Mouse (Mus musculus): ENCODE data around the gene Nsdhl. TPM values are rescaled to one million over a fixed set of nuclear protein-coding genes. Genes with fewer than 3 reads are reported as not detected.

Nsdhl gene
- polyA plus RNA-seq, 1 experiment from 2014 or later = 44.2 TPM

- WGBS = 73% methylated on average over 3 of the region's 3 CpGs
- Histone ChIP-seq H3K36me3 (peaks cover 20% of the 10 kb centered on the region), H3K9me3 (no peaks in the 10 kb centered on the region), H3K27me3 (no peaks in the 10 kb centered on the region), H3K9ac (replicated peaks) (no peak overlapping the region), H3K4me3 (replicated peaks) (no peak overlapping the region), H3K4me2 (replicated peaks) (no peak overlapping the region), H3K27ac (no peak overlapping the region), H3K4me1 (replicated peaks) (no peaks in the 10 kb centered on the region)
- ATAC-seq = no peak
Observed at GRCm38 (mm10) chrX:72961511-72961910, 43.2 kb downstream of the Nsdhl start.

- Histone ChIP-seq H3K4me2 (replicated peaks) (no peak overlapping the region), H3K27ac (no peak overlapping the region), H3K9ac (replicated peaks) (no peak overlapping the region), H3K36me3 (peaks cover 10% of the 10 kb centered on the region; the same call in 1 of the 2 replicates), H3K4me1 (replicated peaks) (no peaks in the 10 kb centered on the region), H3K27me3 (no peaks in the 10 kb centered on the region), H3K4me3 (replicated peaks) (no peak overlapping the region), H3K9me3 (no peaks in the 10 kb centered on the region)
- ATAC-seq = no peak
- WGBS = 82% methylated on average over 3 of the region's 3 CpGs
Observed at GRCm38 (mm10) chrX:72962743-72963142, 44.4 kb downstream of the Nsdhl start.

DNA sequence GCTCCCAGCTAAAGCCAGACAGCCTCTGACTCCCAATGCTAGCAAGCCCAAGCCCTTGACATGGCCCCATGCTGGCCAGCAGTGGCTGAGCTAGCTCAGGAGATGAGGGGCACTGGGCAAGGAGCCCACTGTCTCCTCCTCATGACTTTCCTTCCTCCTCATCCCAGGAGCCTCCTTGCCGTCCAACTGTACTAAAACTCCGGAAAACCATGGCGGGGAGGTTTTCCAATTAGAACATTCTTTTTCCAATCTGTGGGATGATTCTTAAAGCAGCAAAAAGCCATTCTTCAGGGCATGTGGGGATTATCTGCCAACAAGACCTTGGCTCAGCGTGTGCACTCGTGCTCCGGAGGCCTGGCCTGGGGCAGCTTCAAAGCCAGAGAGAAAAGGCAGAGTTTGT is 64.5 kb downstream of the Nsdhl start:
- ATAC-seq = no peak
- WGBS = 56% methylated on average over 6 of the region's 6 CpGs

GRCm38 (mm10) chrX:72985607-72986006 is 67.2 kb downstream of the Nsdhl start:
- no peaks in the 10 kb centered on the region for H3K36me3 ChIP-seq
- H3K4me2 ChIP-seq (replicated peaks) = no peak overlapping the region
- no peak overlapping the region for H3K27ac ChIP-seq
- H3K4me3 ChIP-seq (replicated peaks) = no peak overlapping the region
- no peak for ATAC-seq
- no peak overlapping the region for H3K9ac ChIP-seq (replicated peaks)
- peaks cover 21% of the 10 kb centered on the region for H3K27me3 ChIP-seq
- WGBS = 82% methylated on average over 2 of the region's 2 CpGs
- H3K9me3 ChIP-seq = no peaks in the 10 kb centered on the region
- no peaks in the 10 kb centered on the region; the same call in 1 of the 2 replicates for H3K4me1 ChIP-seq (replicated peaks)

More for the DNA sequence above, 64.5 kb downstream of the Nsdhl start:
- no peak overlapping the region for H3K27ac ChIP-seq
- no peaks in the 10 kb centered on the region for H3K36me3 ChIP-seq
- H3K4me1 ChIP-seq (replicated peaks) = no peaks in the 10 kb centered on the region; the same call in 1 of the 2 replicates
- H3K9ac ChIP-seq (replicated peaks) = no peak overlapping the region
- H3K9me3 ChIP-seq = no peaks in the 10 kb centered on the region
- H3K27me3 ChIP-seq = peaks cover 20% of the 10 kb centered on the region
- no peak overlapping the region for H3K4me2 ChIP-seq (replicated peaks)
- no peak overlapping the region for H3K4me3 ChIP-seq (replicated peaks)

GRCm38 (mm10) chrX:72986841-72987519 is 68.6 kb downstream of the Nsdhl start, which contains the start of gene Zfp185:
Gene Zfp185 (plus strand): TSS chrX:72987339.
- Histone ChIP-seq H3K4me3 (replicated peaks) (peak within 1 kb of the TSS; percentile 37), H3K9me3 (no peaks in the 10 kb centered on the region), H3K27me3 (peaks cover 21% of the 10 kb centered on the region), H3K36me3 (no peaks in the 10 kb centered on the region), H3K27ac (no peak within 1 kb of the TSS), H3K9ac (replicated peaks) (no peak within 1 kb of the TSS; the same call in 1 of the 2 replicates), H3K4me1 (replicated peaks) (no peaks in the 10 kb centered on the region; the same call in 1 of the 2 replicates), H3K4me2 (replicated peaks) (peak within 1 kb of the TSS; percentile 58)
- ATAC-seq = peak; percentile 75
- 22% methylated on average over 42 of the region's 45 CpGs for WGBS

- Histone ChIP-seq H3K27ac (no peak overlapping the region), H3K27me3 (peaks cover 21% of the 10 kb centered on the region), H3K4me2 (replicated peaks) (peak overlapping the region; percentile 58), H3K9me3 (no peaks in the 10 kb centered on the region), H3K4me1 (replicated peaks) (no peaks in the 10 kb centered on the region; the same call in 1 of the 2 replicates), H3K9ac (replicated peaks) (no peak overlapping the region; the same call in 1 of the 2 replicates), H3K36me3 (no peaks in the 10 kb centered on the region), H3K4me3 (replicated peaks) (peak overlapping the region; percentile 37)
- ATAC-seq = no peak
- 29% methylated on average over 14 of the region's 14 CpGs for WGBS
Observed at GRCm38 (mm10) chrX:72987520-72987905, 69.2 kb downstream of the Nsdhl start.

GRCm38 (mm10) chrX:72988431-72988830 is 70.1 kb downstream of the Nsdhl start:
- Histone ChIP-seq H3K4me3 (replicated peaks) (no peak overlapping the region), H3K36me3 (no peaks in the 10 kb centered on the region), H3K27ac (no peak overlapping the region), H3K4me1 (replicated peaks) (no peaks in the 10 kb centered on the region; the same call in 1 of the 2 replicates), H3K9ac (replicated peaks) (no peak overlapping the region), H3K4me2 (replicated peaks) (no peak overlapping the region), H3K27me3 (peaks cover 21% of the 10 kb centered on the region), H3K9me3 (no peaks in the 10 kb centered on the region)
- ATAC-seq = no peak
- 79% methylated on average over 3 of the region's 3 CpGs for WGBS

DNA sequence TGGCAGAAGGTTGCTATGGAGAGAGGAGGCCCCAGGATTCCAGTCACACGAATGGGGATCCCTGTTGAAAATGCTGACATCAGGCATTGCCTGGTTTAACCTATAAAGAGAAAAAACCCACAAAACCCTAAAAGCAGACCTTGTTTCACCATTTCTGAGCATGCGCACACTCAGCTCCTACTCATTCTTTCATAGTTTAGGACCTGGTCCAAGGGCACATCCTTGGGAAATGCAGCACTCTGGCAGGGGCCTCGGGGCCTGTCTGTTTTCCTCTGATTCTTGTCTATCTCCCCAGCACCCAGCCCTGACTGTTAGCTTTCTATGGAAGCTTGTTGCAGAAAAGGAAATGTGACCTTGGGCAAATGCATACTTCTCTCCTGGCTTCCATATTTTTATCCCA is 72.2 kb downstream of the Nsdhl start:
- 73% methylated on average over 3 of the region's 3 CpGs for WGBS
- Histone ChIP-seq H3K27ac (no peak overlapping the region), H3K9ac (replicated peaks) (no peak overlapping the region), H3K4me2 (replicated peaks) (no peak overlapping the region), H3K27me3 (peaks cover 20% of the 10 kb centered on the region), H3K9me3 (no peaks in the 10 kb centered on the region), H3K4me3 (replicated peaks) (no peak overlapping the region), H3K36me3 (no peaks in the 10 kb centered on the region), H3K4me1 (replicated peaks) (no peaks in the 10 kb centered on the region; the same call in 1 of the 2 replicates)
- no peak for ATAC-seq

GRCm38 (mm10) chrX:72992291-72992919 is 74.0 kb downstream of the Nsdhl start:
- 67% methylated on average over 5 of the region's 5 CpGs for WGBS
- H3K27ac ChIP-seq = no peak overlapping the region

DNA sequence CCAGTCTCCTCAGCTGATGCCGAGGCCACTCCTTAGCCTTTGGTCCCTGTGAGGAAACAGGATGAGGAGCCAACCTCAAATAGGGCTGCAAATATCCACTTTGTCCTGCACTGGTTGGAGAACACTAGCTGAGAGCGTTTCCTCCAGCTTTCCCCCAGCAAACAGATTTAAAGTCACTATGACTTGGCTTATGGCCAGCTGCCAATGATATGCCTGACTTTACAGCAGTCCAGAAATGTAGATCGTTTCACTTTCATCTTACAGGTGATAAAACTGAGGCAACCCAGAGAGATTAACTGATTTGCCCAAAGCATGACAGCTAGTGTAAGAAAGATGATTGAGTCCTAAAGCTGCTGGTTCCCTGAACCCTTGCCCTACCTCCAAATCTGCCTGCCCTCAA is 77.2 kb downstream of the Nsdhl start:
- H3K9ac ChIP-seq (replicated peaks) = no peak overlapping the region
- no peaks in the 10 kb centered on the region for H3K9me3 ChIP-seq
- H3K27me3 ChIP-seq = no peaks in the 10 kb centered on the region
- no peak overlapping the region for H3K4me2 ChIP-seq (replicated peaks)
- H3K4me1 ChIP-seq (replicated peaks) = no peaks in the 10 kb centered on the region
- WGBS = 75% methylated on average over 3 of the region's 3 CpGs
- H3K27ac ChIP-seq = no peak overlapping the region
- ATAC-seq = no peak
- H3K4me3 ChIP-seq (replicated peaks) = no peak overlapping the region
- no peaks in the 10 kb centered on the region for H3K36me3 ChIP-seq

More at GRCm38 (mm10) chrX:72992291-72992919, 74.0 kb downstream of the Nsdhl start:
- ATAC-seq = no peak
- Histone ChIP-seq H3K4me2 (replicated peaks) (no peak overlapping the region), H3K36me3 (no peaks in the 10 kb centered on the region), H3K4me1 (replicated peaks) (no peaks in the 10 kb centered on the region; the same call in 1 of the 2 replicates), H3K4me3 (replicated peaks) (no peak overlapping the region), H3K27me3 (0 out of 2 replicates have a peak, but pooled peaks cover 5% of the 10 kb centered on the region), H3K9ac (replicated peaks) (no peak overlapping the region), H3K9me3 (no peaks in the 10 kb centered on the region)

GRCm38 (mm10) chrX:73003110-73003509 is 84.8 kb downstream of the Nsdhl start:
- H3K9me3 ChIP-seq = no peaks in the 10 kb centered on the region
- H3K9ac ChIP-seq (replicated peaks) = no peak overlapping the region
- no peak overlapping the region for H3K4me3 ChIP-seq (replicated peaks)
- H3K4me1 ChIP-seq (replicated peaks) = no peaks in the 10 kb centered on the region
- 77% methylated on average over 5 of the region's 5 CpGs for WGBS
- no peaks in the 10 kb centered on the region for H3K36me3 ChIP-seq
- H3K4me2 ChIP-seq (replicated peaks) = no peak overlapping the region
- no peak overlapping the region for H3K27ac ChIP-seq
- H3K27me3 ChIP-seq = no peaks in the 10 kb centered on the region
- no peak for ATAC-seq

- Histone ChIP-seq H3K27ac (no peak overlapping the region), H3K4me2 (replicated peaks) (no peak overlapping the region), H3K27me3 (no peaks in the 10 kb centered on the region), H3K9ac (replicated peaks) (no peak overlapping the region), H3K4me3 (replicated peaks) (no peak overlapping the region), H3K36me3 (no peaks in the 10 kb centered on the region), H3K4me1 (replicated peaks) (no peaks in the 10 kb centered on the region), H3K9me3 (no peaks in the 10 kb centered on the region)
- WGBS = 66% methylated on average over 4 of the region's 4 CpGs
- ATAC-seq = no peak
Observed at GRCm38 (mm10) chrX:73005678-73006077, 87.3 kb downstream of the Nsdhl start.

All from midbrain, embryonic 13.5 days (tissue).